Mouse (Mus musculus): ENCODE measurements around the gene Tspear.
"Not testable (repeated sequence)": the region's sequence is repeated elsewhere in the genome, so short reads cannot be mapped to it uniquely, and the experiment has no call there.

- TF ChIP-seq CTCF (IDR thresholded peaks at IDR 0.05; ENCODE audit: low read depth, low read length); POLR2A (IDR thresholded peaks at IDR 0.05; ENCODE audit: insufficient read depth, low read length): not testable (repeated sequence)
Measured at GRCm38 (mm10) chr10:77798164-77798920, 112.0 kb downstream of the Tspear start.

Measured in ES-Bruce4 (cell line).